Mouse (Mus musculus): ENCODE results near the gene Dusp28. TPM values are rescaled to one million over a fixed set of nuclear protein-coding genes. Genes with fewer than 3 reads are reported as not detected.

Gene Dusp28
- polyA plus RNA-seq, 2 experiments, result 8.0 to 10.6 TPM

- Histone ChIP-seq H3K9me3 (ENCODE audit: control insufficient read depth, low read length) (no peaks in the 10 kb centered on the region), H3K27ac (replicated peaks; ENCODE audit: low read depth, low read length) (no peak overlapping the region), H3K27me3 (ENCODE audit: control insufficient read depth, insufficient read depth, low read length) (no peaks in the 10 kb centered on the region), H3K4me3 (replicated peaks; ENCODE audit: low read length) (no peak overlapping the region), H3K4me2 (replicated peaks; ENCODE audit: low read depth, low read length, severe bottlenecking) (no peak overlapping the region), H3K9ac (ENCODE audit: low read depth, low read length, severe bottlenecking) (no peak overlapping the region), H3K4me1 (ENCODE audit: control insufficient read depth, insufficient read depth, low read length) (no peaks in the 10 kb centered on the region), H3K36me3 (ENCODE audit: control insufficient read depth, insufficient read depth, low read length) (no peaks in the 10 kb centered on the region)
- WGBS, result 81% methylated on average over 7 of the region's 7 CpGs
- ATAC-seq (ENCODE audit: low FRiP score, low read depth) (no peak), DNase-seq (ENCODE audit: low spot score) (no peak)
- no peak for TF ChIP-seq POLR2A (IDR thresholded peaks at IDR 0.05; ENCODE audit: borderline replicate concordance, extremely low read depth, insufficient read depth, insufficient read length)
Measured at GRCm38 (mm10) chr1:92872666-92873065, 34.1 kb upstream of the Dusp28 start.

GRCm38 (mm10) chr1:92874011-92874410, 32.8 kb upstream of the Dusp28 start:
- H3K27me3 ChIP-seq (ENCODE audit: control insufficient read depth, insufficient read depth, low read length), result no peaks in the 10 kb centered on the region
- no peak for ATAC-seq (ENCODE audit: low FRiP score, low read depth)
- H3K4me3 ChIP-seq (replicated peaks; ENCODE audit: low read length), result no peak overlapping the region
- H3K27ac ChIP-seq (replicated peaks; ENCODE audit: low read depth, low read length), result no peak overlapping the region
- no peaks in the 10 kb centered on the region for H3K9me3 ChIP-seq (ENCODE audit: control insufficient read depth, low read length)
- WGBS, result 85% methylated on average over 3 of the region's 3 CpGs
- no peaks in the 10 kb centered on the region for H3K4me1 ChIP-seq (ENCODE audit: control insufficient read depth, insufficient read depth, low read length)
- no peak overlapping the region for H3K9ac ChIP-seq (ENCODE audit: low read depth, low read length, severe bottlenecking)
- H3K36me3 ChIP-seq (ENCODE audit: control insufficient read depth, insufficient read depth, low read length), result no peaks in the 10 kb centered on the region
- DNase-seq (ENCODE audit: low spot score), result no peak
- no peak for TF ChIP-seq POLR2A (IDR thresholded peaks at IDR 0.05; ENCODE audit: borderline replicate concordance, extremely low read depth, insufficient read depth, insufficient read length)
- no peak overlapping the region for H3K4me2 ChIP-seq (replicated peaks; ENCODE audit: low read depth, low read length, severe bottlenecking)

- TF ChIP-seq POLR2A (IDR thresholded peaks at IDR 0.05; ENCODE audit: borderline replicate concordance, extremely low read depth, insufficient read depth, insufficient read length), result no peak
- Histone ChIP-seq H3K27ac (replicated peaks; ENCODE audit: low read depth, low read length) (no peak overlapping the region), H3K27me3 (ENCODE audit: control insufficient read depth, insufficient read depth, low read length) (no peaks in the 10 kb centered on the region), H3K9ac (ENCODE audit: low read depth, low read length, severe bottlenecking) (no peak overlapping the region), H3K4me2 (replicated peaks; ENCODE audit: low read depth, low read length, severe bottlenecking) (no peak overlapping the region), H3K4me1 (ENCODE audit: control insufficient read depth, insufficient read depth, low read length) (no peaks in the 10 kb centered on the region), H3K4me3 (replicated peaks; ENCODE audit: low read length) (no peak overlapping the region), H3K36me3 (ENCODE audit: control insufficient read depth, insufficient read depth, low read length) (no peaks in the 10 kb centered on the region), H3K9me3 (ENCODE audit: control insufficient read depth, low read length) (no peaks in the 10 kb centered on the region)
- no peak for ATAC-seq (ENCODE audit: low FRiP score, low read depth)
- WGBS, result 82% methylated on average over 8 of the region's 8 CpGs
- no peak for DNase-seq (ENCODE audit: low spot score)
Measured at GRCm38 (mm10) chr1:92875360-92876111, 31.2 kb upstream of the Dusp28 start.

- Histone ChIP-seq H3K4me1 (ENCODE audit: control insufficient read depth, insufficient read depth, low read length) (no peaks in the 10 kb centered on the region), H3K27me3 (ENCODE audit: control insufficient read depth, insufficient read depth, low read length) (no peaks in the 10 kb centered on the region), H3K36me3 (ENCODE audit: control insufficient read depth, insufficient read depth, low read length) (no peaks in the 10 kb centered on the region), H3K4me3 (replicated peaks; ENCODE audit: low read length) (no peak overlapping the region), H3K4me2 (replicated peaks; ENCODE audit: low read depth, low read length, severe bottlenecking) (no peak overlapping the region), H3K27ac (replicated peaks; ENCODE audit: low read depth, low read length) (no peak overlapping the region), H3K9ac (ENCODE audit: low read depth, low read length, severe bottlenecking) (no peak overlapping the region), H3K9me3 (ENCODE audit: control insufficient read depth, low read length) (no peaks in the 10 kb centered on the region)
- TF ChIP-seq POLR2A (IDR thresholded peaks at IDR 0.05; ENCODE audit: borderline replicate concordance, extremely low read depth, insufficient read depth, insufficient read length), result no peak
- WGBS, result 41% methylated on average over 12 of the region's 12 CpGs
- ATAC-seq (ENCODE audit: low FRiP score, low read depth), result peak; percentile 56; the same call in 1 of the 2 replicates
- no peak for DNase-seq (ENCODE audit: low spot score)
Measured at GRCm38 (mm10) chr1:92877431-92877978, 29.3 kb upstream of the Dusp28 start.

GRCm38 (mm10) chr1:92878066-92878741, 28.6 kb upstream of the Dusp28 start:
- Histone ChIP-seq H3K4me3 (replicated peaks; ENCODE audit: low read length) (no peak overlapping the region), H3K27me3 (ENCODE audit: control insufficient read depth, insufficient read depth, low read length) (no peaks in the 10 kb centered on the region), H3K27ac (replicated peaks; ENCODE audit: low read depth, low read length) (no peak overlapping the region), H3K9me3 (ENCODE audit: control insufficient read depth, low read length) (no peaks in the 10 kb centered on the region), H3K36me3 (ENCODE audit: control insufficient read depth, insufficient read depth, low read length) (no peaks in the 10 kb centered on the region), H3K4me2 (replicated peaks; ENCODE audit: low read depth, low read length, severe bottlenecking) (no peak overlapping the region), H3K9ac (ENCODE audit: low read depth, low read length, severe bottlenecking) (no peak overlapping the region), H3K4me1 (ENCODE audit: control insufficient read depth, insufficient read depth, low read length) (no peaks in the 10 kb centered on the region)
- DNase-seq (ENCODE audit: low spot score), result no peak
- ATAC-seq (ENCODE audit: low FRiP score, low read depth), result no peak
- WGBS, result 78% methylated on average over 13 of the region's 13 CpGs
- TF ChIP-seq POLR2A (IDR thresholded peaks at IDR 0.05; ENCODE audit: borderline replicate concordance, extremely low read depth, insufficient read depth, insufficient read length), result no peak
